ENCODE assay signal across 8 mouse cellular contexts in genomic region chr5:31613852-31614286, GRCm38 (mm10). TPM values are rescaled to one million over a fixed set of nuclear protein-coding genes. Genes with fewer than 3 reads are reported as not detected.
DNase-seq lines count a peak whose midpoint lies in the region; ATAC-seq and TF ChIP-seq lines count a peak whose summit lies in the region.

No protein-coding gene starts in this region.

- H3K9ac ChIP-seq in heart, embryonic 13.5 days: peak overlapping the region; percentile 85
- H3K9ac ChIP-seq in liver, embryonic 11.5 days (ENCODE audit: low read depth, low read length): peak overlapping the region; percentile 85

- ATAC-seq in erythroid progenitor cell, adult 5-6 weeks (replicated peaks; ENCODE audit: low FRiP score, poor library complexity, severe bottlenecking): peak; percentile 92
- peak; percentile 75 for ATAC-seq in heart, embryonic 13.5 days (ENCODE audit: extremely low read depth, insufficient number of reproducible peaks, low FRiP score, low TSS enrichment)
- ATAC-seq in liver, embryonic 11.5 days (replicated peaks; ENCODE audit: low FRiP score): peak; percentile 89

- TF ChIP-seq POLR2A in myocyte (IDR thresholded peaks at IDR 0.05; ENCODE audit: insufficient read length, low read depth): peak; percentile 84

- H3K79me2 ChIP-seq in myocyte (ENCODE audit: control insufficient read depth, insufficient read depth): peaks cover 41% of the 10 kb centered on the region

- no peaks in the 10 kb centered on the region for H3K9me3 ChIP-seq in heart, embryonic 13.5 days
- H3K9me3 ChIP-seq in liver, embryonic 11.5 days (ENCODE audit: control insufficient read depth, low read length): no peaks in the 10 kb centered on the region

- H3K27me3 ChIP-seq in heart, embryonic 13.5 days (replicated peaks): no peaks in the 10 kb centered on the region
- no peaks in the 10 kb centered on the region for H3K27me3 ChIP-seq in liver, embryonic 11.5 days (replicated peaks; ENCODE audit: control insufficient read depth, insufficient read depth, low read length)
- no peaks in the 10 kb centered on the region for H3K27me3 ChIP-seq in myocyte (ENCODE audit: control insufficient read depth, insufficient read depth, insufficient read length)

- under 1% methylated on average over 37 of the region's 37 CpGs for WGBS in heart, embryonic 13.5 days
- 1% methylated on average over 37 of the region's 37 CpGs for WGBS in liver, embryonic 11.5 days

- peak overlapping the region; percentile 89 for H3K27ac ChIP-seq in brown adipose tissue, adult 24 weeks (replicated peaks; ENCODE audit: low read depth, low read length)
- peak overlapping the region; percentile 87 for H3K27ac ChIP-seq in heart, embryonic 13.5 days (replicated peaks)
- peak overlapping the region; percentile 89 for H3K27ac ChIP-seq in liver, embryonic 11.5 days (ENCODE audit: low read depth, low read length)

- H3K4me2 ChIP-seq in heart, embryonic 13.5 days: peak overlapping the region; percentile 71
- H3K4me2 ChIP-seq in liver, embryonic 11.5 days: peak overlapping the region; percentile 62
- H3K4me2 ChIP-seq in myocyte (ENCODE audit: low read depth): peak overlapping the region; percentile 86

- peak overlapping the region; percentile 88 for H3K4me3 ChIP-seq in brown adipose tissue, adult 24 weeks (ENCODE audit: insufficient read depth, low read depth, low read length)
- peak overlapping the region; percentile 65 for H3K4me3 ChIP-seq in heart, embryonic 13.5 days
- H3K4me3 ChIP-seq in liver, embryonic 11.5 days (ENCODE audit: low read depth, low read length): peak overlapping the region; percentile 88
- peak overlapping the region; percentile 40 for H3K4me3 ChIP-seq in myocyte

- DNase-seq in CD4-positive, CD25-positive, alpha-beta regulatory T cell, adult 2 months (ENCODE audit: low read depth, low spot score): peak; percentile 87
- DNase-seq in kidney, postnatal 10 days: peak; percentile 91
- DNase-seq in liver, embryonic 11.5 days (ENCODE audit: low spot score): peak; percentile 90
- peak; percentile 80 to 87 for DNase-seq in spleen, postnatal 4 days (ENCODE audit: low spot score in 2 of 2)

- H3K4me1 ChIP-seq in brown adipose tissue, adult 24 weeks (ENCODE audit: control insufficient read depth, insufficient read depth, insufficient read length, low read length): peaks cover 10% of the 10 kb centered on the region; the same call in 1 of the 2 replicates
- H3K4me1 ChIP-seq in heart, embryonic 13.5 days: peaks cover 17% of the 10 kb centered on the region
- H3K4me1 ChIP-seq in liver, embryonic 11.5 days (replicated peaks; ENCODE audit: control insufficient read depth, insufficient read depth, low read length): peaks cover 7% of the 10 kb centered on the region

- peak overlapping the region; percentile 42 for H3ac ChIP-seq in myocyte (ENCODE audit: control insufficient read depth, insufficient read length)

- H3K36me3 ChIP-seq in heart, embryonic 13.5 days: peaks cover 32% of the 10 kb centered on the region
- peaks cover 10% of the 10 kb centered on the region; the same call in 1 of the 2 replicates for H3K36me3 ChIP-seq in liver, embryonic 11.5 days (ENCODE audit: control insufficient read depth, insufficient read depth, low read length)
- peaks cover 32% of the 10 kb centered on the region for H3K36me3 ChIP-seq in myocyte (ENCODE audit: control insufficient read depth, insufficient read depth)

TF ChIP-seq in myocyte, 11 proteins besides CTCF, POLR2A, EP300 and RAD21:
- TF ChIP-seq POLR2AphosphoS2 (IDR thresholded peaks at IDR 0.05; ENCODE audit: insufficient read length, low read depth): peak; percentile 73
- peak in 1 of 3 experiments; percentile 27 for TF ChIP-seq MYOG (IDR thresholded peaks at IDR 0.05; ENCODE audit: control insufficient read depth in 1 of 3, insufficient read depth in 1 of 3, insufficient read length in 2 of 3, low read depth in 2 of 3)
- TF ChIP-seq CEBPB (IDR thresholded peaks at IDR 0.05; ENCODE audit: insufficient read depth, poor library complexity, severe bottlenecking): no peak
- TF ChIP-seq USF1 (IDR thresholded peaks at IDR 0.05; ENCODE audit: low read depth): no peak
- no peak for TF ChIP-seq TCF3 (IDR thresholded peaks at IDR 0.05; ENCODE audit: insufficient read length, low read depth)
- TF ChIP-seq MAX (IDR thresholded peaks at IDR 0.05; ENCODE audit: low read depth): no peak

RNA-seq across cellular contexts. Expression of gene Mrpl33, which starts 17.1 kb away (rescaled TPM):
- 464 and 474 TPM in 2 replicates for polyA plus RNA-seq in brown adipose tissue, adult 24 weeks (2012; ENCODE audit: insufficient read depth, insufficient read length, missing spikeins)
- total RNA-seq in erythroid progenitor cell, adult 5-6 weeks (2015; ENCODE audit: low replicate concordance): 109 and 117 TPM in 2 replicates
- 34.1 and 76.0 TPM in 2 replicates for total RNA-seq in erythroid progenitor cell, adult 5-6 weeks (2017; ENCODE audit: low replicate concordance)
- 381 and 421 TPM in 2 replicates for polyA plus RNA-seq in heart, embryonic 13.5 days (2015; fragmentation: Nextera tagmentation; extraction: Ambion mirVana)
- 277 and 300 TPM in 2 replicates for polyA plus RNA-seq in liver, embryonic 11.5 days (2014; fragmentation: Nextera tagmentation; extraction: Ambion mirVana)
- 241 TPM for polyA plus RNA-seq in myocyte (2012; fragmentation: generic; extraction: Trizol)

Comparison
In these comparisons a context has a peak if more than half of its experiments do, and no peak if none do; other contexts are left out.
1. Peak in every context shown above with its lines: DNase-seq, ATAC-seq, H3K4me3 ChIP-seq and H3K27ac ChIP-seq.